Mouse (Mus musculus): ENCODE measurements around the gene Pcdh15. TPM values are rescaled to one million over a fixed set of nuclear protein-coding genes. Genes with fewer than 3 reads are reported as not detected.
A peak's percentile ranks its signal among the peaks of the same experiment; 100 is the strongest.

Gene Pcdh15
- total RNA-seq, 2 experiments from 2014 or later, result 22.4 to 24.9 TPM

DNA sequence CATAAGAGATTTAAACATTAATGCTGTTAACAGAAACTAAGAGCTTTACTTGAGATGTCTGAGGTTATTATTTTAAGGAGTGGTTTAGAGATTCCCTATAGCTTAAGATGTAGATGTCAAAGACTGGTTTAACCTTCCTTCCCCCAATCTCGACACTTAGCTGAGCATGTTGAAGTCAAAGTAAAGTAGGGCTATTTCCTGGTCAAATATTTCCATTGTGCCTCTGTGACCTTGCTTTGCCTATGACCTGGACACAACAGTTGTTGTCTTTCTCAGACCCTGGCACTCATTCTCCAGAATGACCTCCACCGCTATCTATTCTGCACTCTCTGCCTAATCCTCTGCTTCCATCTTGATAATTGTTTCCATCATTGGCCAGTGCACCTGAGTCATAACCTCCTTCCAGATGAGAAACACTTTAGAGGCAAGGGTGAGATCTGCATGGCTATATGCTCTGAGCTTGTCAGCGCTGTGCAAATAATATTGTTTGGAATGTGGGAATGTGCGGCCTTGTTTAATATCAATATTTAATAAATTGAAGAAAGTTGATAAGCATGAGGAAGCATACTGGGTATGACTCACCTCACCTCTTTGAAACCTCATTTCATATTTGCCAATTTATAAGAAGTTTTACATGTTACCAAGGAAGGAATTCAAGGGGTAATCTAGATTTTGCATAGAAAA is 833.0 kb downstream of the Pcdh15 start:
- DNase-seq (ENCODE audit: low spot score in 2 of 2), result no peak

- no peak for DNase-seq (ENCODE audit: low spot score in 2 of 2)
Measured at GRCm38 (mm10) chr10:73936121-73936520, 837.0 kb downstream of the Pcdh15 start.

DNA sequence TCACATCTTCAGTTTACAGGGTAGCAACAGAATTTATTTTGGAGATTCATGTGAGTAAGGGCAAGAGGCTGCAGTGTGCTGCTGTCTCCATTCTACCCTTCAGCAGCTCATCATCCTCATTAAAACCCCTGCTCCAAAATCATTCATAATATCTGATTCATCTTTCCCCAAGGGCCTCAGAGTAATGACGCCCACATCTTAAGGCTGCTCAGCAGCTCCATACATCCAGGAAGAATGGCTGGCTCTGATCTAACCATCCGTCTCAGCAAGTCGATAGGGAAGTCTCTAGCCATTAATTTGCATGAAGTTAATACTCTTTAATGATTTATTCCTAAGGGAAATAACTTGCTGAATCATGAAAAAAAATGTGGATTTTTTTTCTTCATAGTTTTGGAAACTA is 839.8 kb downstream of the Pcdh15 start:
- no peak for DNase-seq (ENCODE audit: low spot score in 2 of 2)

DNA sequence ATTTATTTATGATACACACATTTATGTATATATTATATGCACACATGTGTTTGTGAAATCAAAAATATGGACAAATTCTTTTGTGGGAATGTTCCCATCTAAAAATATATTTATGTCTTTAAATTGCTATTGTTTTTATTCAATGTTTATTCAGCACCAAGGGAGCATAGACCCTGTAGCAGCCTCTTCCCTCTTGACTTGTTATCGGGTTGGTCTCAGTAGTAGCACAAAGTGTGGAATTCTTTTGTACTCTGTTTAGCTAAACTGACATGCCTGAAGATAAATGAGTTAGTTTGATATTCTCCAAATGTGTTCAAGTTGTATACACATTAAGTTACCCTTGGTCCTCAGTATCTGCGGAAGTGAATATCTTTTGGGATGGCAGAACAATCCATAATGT is 848.7 kb downstream of the Pcdh15 start:
- no peak for DNase-seq (ENCODE audit: low spot score in 2 of 2)

GRCm38 (mm10) chr10:73953362-73953761 is 854.2 kb downstream of the Pcdh15 start:
- DNase-seq (ENCODE audit: low spot score in 2 of 2), result no peak

DNA sequence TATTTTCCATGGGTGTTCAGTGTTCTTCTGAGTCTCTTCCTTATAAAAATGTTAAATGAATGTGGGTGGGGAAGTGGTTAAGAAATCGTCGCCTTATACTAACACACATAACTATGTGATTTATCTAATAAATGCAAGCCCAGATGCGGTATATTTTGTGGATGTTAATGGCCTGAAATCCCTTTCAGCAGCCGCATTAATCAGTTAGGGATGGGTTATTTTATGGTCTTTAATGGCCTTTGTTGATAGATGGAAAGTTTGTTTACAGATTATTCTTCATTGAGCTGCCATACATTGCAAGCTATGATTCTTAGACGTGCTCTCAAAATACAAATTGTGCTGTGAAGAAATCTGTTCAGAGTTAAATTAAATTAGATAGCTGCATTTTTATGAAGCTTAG is 884.9 kb downstream of the Pcdh15 start:
- DNase-seq (ENCODE audit: low spot score in 2 of 2), result no peak

GRCm38 (mm10) chr10:74008836-74009235 is 909.7 kb downstream of the Pcdh15 start:
- peak; percentile 3 to 67 for DNase-seq (ENCODE audit: low spot score in 2 of 2)

GRCm38 (mm10) chr10:74023091-74023490 is 923.9 kb downstream of the Pcdh15 start:
- no peak for DNase-seq (ENCODE audit: low spot score in 2 of 2)

- DNase-seq (ENCODE audit: low spot score in 2 of 2), result peak in 1 of 2 experiments; percentile 12
Measured at GRCm38 (mm10) chr10:74053059-74053458, 953.9 kb downstream of the Pcdh15 start.

DNA sequence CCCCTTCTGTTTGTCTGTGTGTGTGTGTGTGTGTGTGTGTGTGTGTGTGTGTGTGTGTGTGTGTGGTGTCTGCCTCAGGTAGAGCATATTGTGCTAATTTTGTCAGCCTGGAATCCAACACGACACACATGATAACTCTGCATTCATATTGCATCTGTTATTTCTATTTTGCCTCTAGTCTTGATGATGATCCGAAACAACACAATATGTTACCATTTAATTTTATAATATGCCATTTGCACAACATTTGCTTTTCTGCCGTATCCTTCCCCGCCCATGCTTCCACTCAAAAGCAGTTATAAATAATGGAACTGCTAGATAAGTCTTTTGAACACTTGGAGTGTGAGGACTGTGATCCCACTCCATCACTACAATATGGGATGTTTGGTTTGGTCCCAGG is 987.5 kb downstream of the Pcdh15 start:
- DNase-seq (ENCODE audit: low spot score in 2 of 2), result peak; percentile 8 to 69

DNA sequence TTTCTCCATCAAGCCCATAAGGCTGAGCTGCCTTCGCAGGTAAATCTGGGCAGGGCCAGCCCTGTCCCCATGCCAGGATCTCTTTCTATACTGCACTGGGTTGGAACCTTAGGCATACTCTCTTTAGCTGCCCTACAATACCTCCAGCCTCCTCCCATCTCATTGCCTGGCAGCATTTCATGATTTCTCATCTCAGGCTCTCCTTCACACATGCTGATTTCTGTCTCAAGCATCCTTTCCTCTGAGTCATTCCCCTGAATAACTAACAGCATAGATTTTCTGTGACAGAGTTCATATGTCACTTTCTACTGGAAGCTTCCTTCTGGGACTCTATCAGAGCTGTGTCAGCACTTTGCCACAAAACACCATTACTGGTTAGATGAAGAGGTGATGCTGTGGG is 999.2 kb downstream of the Pcdh15 start:
- DNase-seq (ENCODE audit: low spot score in 2 of 2), result no peak

DNA sequence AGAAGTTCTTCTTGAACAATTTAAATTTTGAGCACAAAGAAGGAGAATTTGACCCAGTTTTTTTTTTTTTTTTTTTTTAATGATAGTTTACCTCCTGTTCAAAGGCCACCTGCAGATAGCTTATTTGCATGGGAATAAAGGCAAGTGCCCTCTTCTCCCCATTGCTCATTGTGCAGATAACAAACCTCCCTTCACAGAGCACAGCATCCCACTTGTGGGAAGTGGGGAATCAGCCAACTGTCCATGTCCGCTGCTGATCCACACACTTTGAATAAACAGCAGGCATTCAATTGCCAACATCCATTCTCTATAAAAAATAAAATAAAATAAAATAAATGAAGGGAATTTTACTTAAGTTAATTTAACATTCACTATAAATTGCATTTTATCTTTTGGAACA is 1015.0 kb downstream of the Pcdh15 start:
- DNase-seq (ENCODE audit: low spot score in 2 of 2), result peak in 1 of 2 experiments; percentile 34

GRCm38 (mm10) chr10:74116817-74117216 is 1017.7 kb downstream of the Pcdh15 start:
- no peak for DNase-seq (ENCODE audit: low spot score in 2 of 2)

DNA sequence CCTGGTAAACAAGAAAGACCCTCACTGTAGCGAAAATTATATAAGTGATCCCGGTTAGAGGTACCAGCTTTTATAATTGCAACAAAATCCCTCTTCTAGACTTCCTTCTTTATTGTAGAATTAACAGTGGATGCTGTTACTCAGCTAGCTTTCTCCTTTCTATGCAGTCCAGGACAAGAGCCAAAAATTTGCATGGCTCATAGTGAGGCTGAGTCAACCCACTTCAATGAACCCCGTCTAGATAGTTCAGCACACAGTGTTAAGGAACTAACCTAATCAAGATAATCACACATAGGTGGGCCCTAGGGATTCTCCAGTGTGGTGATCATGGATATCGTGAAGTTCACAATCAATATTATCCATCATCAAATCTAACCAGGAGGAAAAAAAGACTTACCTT is 1024.3 kb downstream of the Pcdh15 start:
- no peak for DNase-seq (ENCODE audit: low spot score in 2 of 2)

DNA sequence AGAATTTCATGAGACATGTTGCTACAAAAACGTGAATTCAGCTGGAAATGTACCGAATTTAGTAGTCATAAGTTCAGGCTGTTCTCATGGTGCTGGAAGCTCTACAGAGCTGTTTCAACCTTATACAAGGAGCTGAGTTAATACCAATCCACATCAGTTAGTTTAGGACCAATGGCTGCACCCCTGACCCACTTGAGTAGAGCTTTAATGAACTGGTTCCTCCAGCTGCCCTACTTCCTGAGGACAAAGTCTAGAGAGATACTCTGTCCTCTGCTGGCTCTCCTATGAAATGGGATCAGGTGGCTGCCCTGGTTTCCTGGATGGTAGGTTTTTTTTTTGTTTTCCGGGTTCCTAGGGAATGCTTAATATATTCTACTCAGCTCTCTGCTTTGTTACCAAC is 1030.0 kb downstream of the Pcdh15 start:
- no peak for DNase-seq (ENCODE audit: low spot score in 2 of 2)

GRCm38 (mm10) chr10:74129665-74130064 is 1030.5 kb downstream of the Pcdh15 start:
- no peak for DNase-seq (ENCODE audit: low spot score in 2 of 2)

DNA sequence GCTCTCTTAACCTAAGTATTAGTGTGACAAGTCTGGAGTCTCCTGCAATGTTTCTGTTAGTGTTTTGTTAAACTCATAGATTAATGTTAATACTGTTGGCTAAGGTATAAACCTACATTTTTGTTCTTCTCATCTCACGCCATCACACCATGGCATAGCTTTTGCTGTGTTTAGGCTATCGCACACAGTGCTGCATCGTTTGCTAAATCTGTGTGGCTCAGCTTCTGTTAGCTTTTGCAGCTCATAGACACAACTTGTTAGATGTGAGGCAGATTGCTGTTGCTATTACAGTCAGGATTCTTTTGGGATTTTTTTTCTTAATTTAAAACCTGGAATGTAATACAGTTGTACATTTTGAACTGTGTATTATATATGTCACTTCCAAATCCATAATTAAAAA is 1031.7 kb downstream of the Pcdh15 start:
- no peak for DNase-seq (ENCODE audit: low spot score in 2 of 2)

GRCm38 (mm10) chr10:74147966-74148365 is 1048.8 kb downstream of the Pcdh15 start:
- no peak for DNase-seq (ENCODE audit: low spot score in 2 of 2)

- no peak for DNase-seq (ENCODE audit: low spot score in 2 of 2)
Measured at GRCm38 (mm10) chr10:74181921-74182320, 1082.8 kb downstream of the Pcdh15 start.

- peak in 1 of 2 experiments; percentile 68 for DNase-seq (ENCODE audit: low spot score in 2 of 2)
Measured at GRCm38 (mm10) chr10:74203650-74204049, 1104.5 kb downstream of the Pcdh15 start.

- no peak for DNase-seq (ENCODE audit: low spot score in 2 of 2)
Measured at GRCm38 (mm10) chr10:74217268-74217667, 1118.1 kb downstream of the Pcdh15 start.

GRCm38 (mm10) chr10:74220439-74220838 is 1121.3 kb downstream of the Pcdh15 start:
- DNase-seq (ENCODE audit: low spot score in 2 of 2), result no peak

DNA sequence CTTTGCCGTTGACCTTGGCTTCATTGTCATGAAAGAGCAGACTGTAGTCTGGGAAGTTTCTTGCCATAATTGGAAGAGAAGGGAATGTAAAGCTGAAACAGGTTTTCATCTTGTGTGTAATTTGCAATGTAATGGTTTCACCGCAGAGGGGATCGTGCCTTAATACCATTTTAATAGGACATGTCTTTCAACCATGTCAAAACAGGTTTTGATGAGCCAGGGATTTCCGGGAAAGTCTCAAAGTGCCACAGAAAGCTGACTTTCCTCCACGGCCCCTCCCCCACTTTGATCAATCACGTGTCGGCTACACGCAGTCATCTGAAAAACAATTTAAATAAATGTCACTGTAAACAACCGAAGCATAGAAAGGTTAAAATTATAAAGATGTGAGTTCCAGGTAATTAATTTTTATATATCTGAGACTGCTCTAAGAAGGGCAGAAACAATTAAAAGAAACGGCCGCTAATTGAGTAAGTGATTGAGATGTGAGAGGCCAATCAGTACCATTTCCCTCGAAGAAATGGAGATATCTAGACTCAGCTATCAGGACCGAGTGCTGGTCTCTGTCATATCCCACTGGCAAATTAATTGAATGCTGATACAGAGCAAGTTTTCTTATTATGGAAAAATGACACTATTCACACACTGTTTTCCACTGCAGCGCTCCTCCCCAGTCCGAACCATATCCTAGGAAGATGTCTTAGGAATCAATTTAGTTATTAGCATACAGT is 1158.7 kb downstream of the Pcdh15 start:
- no peak for DNase-seq (ENCODE audit: low spot score in 2 of 2)
